Mouse (Mus musculus): ENCODE measurements around the gene Scarf1. TPM values are rescaled to one million over a fixed set of nuclear protein-coding genes. Genes with fewer than 3 reads are reported as not detected.
"Not testable (repeated sequence)": the region's sequence is repeated elsewhere in the genome, so short reads cannot be mapped to it uniquely, and the experiment has no call there.

Scarf1 gene
- polyA plus RNA-seq, 1 experiment = 3.4 TPM

DNA sequence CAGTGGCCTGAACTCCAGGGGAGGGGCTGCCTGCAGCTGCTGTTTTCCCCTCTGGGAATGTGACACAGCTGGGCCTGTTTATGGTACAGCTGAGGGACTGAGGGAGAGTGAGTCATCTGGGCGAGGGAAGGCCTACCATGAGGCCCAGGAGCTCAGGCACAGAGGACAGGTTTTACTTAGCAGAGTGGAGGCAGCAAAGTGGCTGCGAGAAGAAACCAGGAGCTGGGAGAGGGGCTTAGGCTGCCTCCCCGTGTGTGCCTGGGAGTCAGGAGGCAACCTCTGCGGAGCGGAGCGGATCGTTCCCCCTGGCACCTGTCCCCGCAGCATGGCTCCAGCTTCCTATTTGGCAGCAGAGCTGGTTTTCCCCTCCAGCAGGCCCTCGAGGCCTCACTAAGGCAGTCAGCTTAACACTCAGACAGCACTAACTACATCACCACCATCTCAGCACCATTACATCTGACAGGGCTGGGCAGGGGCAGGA lies 38.7 kb downstream of the Scarf1 start:
- Histone ChIP-seq H3K4me3 (replicated peaks; ENCODE audit: insufficient read depth, low read depth, low read length) (no peak overlapping the region), H3K4me1 (ENCODE audit: control insufficient read depth, insufficient read depth, low read length) (peaks cover 40% of the 10 kb centered on the region), H3K27me3 (ENCODE audit: control insufficient read depth, insufficient read depth, low read length) (no peaks in the 10 kb centered on the region), H3K27ac (ENCODE audit: insufficient read depth, low read length) (peak overlapping the region; percentile 70)
- WGBS = 6% methylated on average over 9 of the region's 9 CpGs
- TF ChIP-seq CTCF (IDR thresholded peaks at IDR 0.05; ENCODE audit: borderline replicate concordance, insufficient read depth, low read depth, low read length) (no peak), POLR2A (IDR thresholded peaks at IDR 0.05; ENCODE audit: borderline replicate concordance, insufficient read depth, low read length) (no peak)
- DNase-seq = peak; percentile 87

DNA sequence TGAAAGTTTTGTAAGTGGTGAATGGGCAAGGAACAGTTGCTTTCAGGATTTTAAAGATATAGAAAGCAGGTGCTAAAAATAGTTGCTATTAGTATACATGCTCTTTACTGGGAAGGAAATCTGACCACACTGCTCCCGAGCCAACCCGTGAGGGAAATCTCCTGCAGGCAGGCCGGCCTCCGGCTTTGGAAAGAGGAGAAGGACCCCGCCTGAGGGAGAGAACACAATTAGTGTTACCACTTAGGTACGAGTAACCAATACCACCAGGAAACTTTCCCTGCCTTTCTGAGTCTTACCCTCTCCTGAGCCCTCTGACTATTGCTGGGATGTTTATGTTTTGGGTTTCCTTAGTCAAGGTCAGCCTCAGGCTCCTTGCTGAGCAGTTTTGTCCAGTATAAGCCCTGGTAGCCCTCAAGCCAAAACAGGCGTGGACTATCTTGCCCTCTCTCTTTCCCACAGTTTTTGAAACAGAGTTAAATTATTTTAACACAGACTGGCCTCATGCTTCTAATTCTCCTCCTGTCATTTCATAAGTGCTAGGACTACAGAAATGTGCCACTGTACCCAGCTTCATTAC lies 39.7 kb downstream of the Scarf1 start:
- H3K27me3 ChIP-seq (ENCODE audit: control insufficient read depth, insufficient read depth, low read length) = no peaks in the 10 kb centered on the region
- DNase-seq = no peak
- 40% methylated on average over 7 of the region's 7 CpGs for WGBS
- no peak overlapping the region for H3K4me3 ChIP-seq (replicated peaks; ENCODE audit: insufficient read depth, low read depth, low read length)
- TF ChIP-seq CTCF (IDR thresholded peaks at IDR 0.05; ENCODE audit: borderline replicate concordance, insufficient read depth, low read depth, low read length) (no peak), POLR2A (IDR thresholded peaks at IDR 0.05; ENCODE audit: borderline replicate concordance, insufficient read depth, low read length) (no peak)
- peaks cover 40% of the 10 kb centered on the region for H3K4me1 ChIP-seq (ENCODE audit: control insufficient read depth, insufficient read depth, low read length)
- H3K27ac ChIP-seq (ENCODE audit: insufficient read depth, low read length) = peak overlapping the region; percentile 59; the same call in 1 of the 2 replicates

- H3K4me1 ChIP-seq (ENCODE audit: control insufficient read depth, insufficient read depth, low read length) = peaks cover 24% of the 10 kb centered on the region
- 90% methylated on average over 6 of the region's 6 CpGs for WGBS
- not testable (repeated sequence) for H3K27ac ChIP-seq (ENCODE audit: insufficient read depth, low read length); H3K27me3 ChIP-seq (ENCODE audit: control insufficient read depth, insufficient read depth, low read length); DNase-seq; H3K4me3 ChIP-seq (replicated peaks; ENCODE audit: insufficient read depth, low read depth, low read length)
Observed at GRCm38 (mm10) chr11:75556006-75556405, 42.7 kb downstream of the Scarf1 start.

DNA sequence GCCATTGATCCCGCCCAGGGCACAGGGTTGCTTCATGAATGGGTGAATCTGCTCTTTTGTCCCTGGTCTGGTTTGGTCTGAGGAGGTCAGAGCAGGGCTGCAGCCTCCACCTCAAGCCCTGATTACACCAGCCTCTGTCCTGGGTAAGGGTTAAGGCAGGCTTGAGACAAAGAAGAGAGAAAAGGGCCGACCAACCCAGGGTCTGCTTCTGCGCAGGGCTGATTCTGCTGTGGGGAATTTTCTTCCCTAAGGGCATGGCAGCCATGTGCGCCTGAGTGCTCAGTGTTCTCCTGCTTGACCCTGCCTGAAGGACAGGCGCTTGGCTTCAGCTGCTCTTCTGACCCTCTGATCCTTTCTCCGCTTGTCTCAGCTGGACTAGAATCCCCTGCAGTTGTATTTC lies 43.8 kb downstream of the Scarf1 start:
- H3K4me3 ChIP-seq (replicated peaks; ENCODE audit: insufficient read depth, low read depth, low read length) = no peak overlapping the region

DNA sequence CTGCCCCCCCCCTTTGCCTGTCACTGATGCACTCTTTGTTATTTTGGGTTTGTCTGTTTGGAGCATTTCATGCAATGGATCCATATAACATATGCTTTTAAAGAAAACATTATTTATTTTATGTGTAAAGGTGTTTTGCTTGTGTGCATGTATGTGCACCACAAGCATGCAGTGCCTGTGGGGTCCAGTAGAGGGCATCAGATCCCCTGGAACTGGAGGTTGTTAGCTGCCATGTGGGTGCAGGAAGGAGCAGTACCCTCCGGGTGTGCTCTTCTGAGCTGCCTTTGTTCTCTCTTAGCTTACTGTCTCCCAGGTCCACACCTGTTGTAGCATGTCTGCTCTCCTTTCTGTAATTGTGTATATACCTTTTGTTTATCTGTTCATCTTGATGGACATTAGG lies 44.8 kb downstream of the Scarf1 start:
- no peak overlapping the region for H3K4me3 ChIP-seq (replicated peaks; ENCODE audit: insufficient read depth, low read depth, low read length)
- peak in 1 of 2 experiments; percentile 23 for DNase-seq
- TF ChIP-seq POLR2A (IDR thresholded peaks at IDR 0.05; ENCODE audit: borderline replicate concordance, insufficient read depth, low read length) (no peak), CTCF (IDR thresholded peaks at IDR 0.05; ENCODE audit: borderline replicate concordance, insufficient read depth, low read depth, low read length) (peak; percentile 46; the same call in 1 of the 2 replicates)
- no peak overlapping the region for H3K27ac ChIP-seq (ENCODE audit: insufficient read depth, low read length)
- no peaks in the 10 kb centered on the region for H3K27me3 ChIP-seq (ENCODE audit: control insufficient read depth, insufficient read depth, low read length)
- WGBS = 93% methylated on average over 1 of the region's 1 CpGs
- peaks cover 20% of the 10 kb centered on the region for H3K4me1 ChIP-seq (ENCODE audit: control insufficient read depth, insufficient read depth, low read length)

More for the DNA sequence above, 43.8 kb downstream of the Scarf1 start:
- TF ChIP-seq POLR2A (IDR thresholded peaks at IDR 0.05; ENCODE audit: borderline replicate concordance, insufficient read depth, low read length) = no peak
- TF ChIP-seq CTCF (IDR thresholded peaks at IDR 0.05; ENCODE audit: borderline replicate concordance, insufficient read depth, low read depth, low read length) = no peak
- H3K27me3 ChIP-seq (ENCODE audit: control insufficient read depth, insufficient read depth, low read length) = no peaks in the 10 kb centered on the region
- peaks cover 20% of the 10 kb centered on the region for H3K4me1 ChIP-seq (ENCODE audit: control insufficient read depth, insufficient read depth, low read length)
- no peak overlapping the region for H3K27ac ChIP-seq (ENCODE audit: insufficient read depth, low read length)
- WGBS = 89% methylated on average over 6 of the region's 6 CpGs
- no peak for DNase-seq

DNA sequence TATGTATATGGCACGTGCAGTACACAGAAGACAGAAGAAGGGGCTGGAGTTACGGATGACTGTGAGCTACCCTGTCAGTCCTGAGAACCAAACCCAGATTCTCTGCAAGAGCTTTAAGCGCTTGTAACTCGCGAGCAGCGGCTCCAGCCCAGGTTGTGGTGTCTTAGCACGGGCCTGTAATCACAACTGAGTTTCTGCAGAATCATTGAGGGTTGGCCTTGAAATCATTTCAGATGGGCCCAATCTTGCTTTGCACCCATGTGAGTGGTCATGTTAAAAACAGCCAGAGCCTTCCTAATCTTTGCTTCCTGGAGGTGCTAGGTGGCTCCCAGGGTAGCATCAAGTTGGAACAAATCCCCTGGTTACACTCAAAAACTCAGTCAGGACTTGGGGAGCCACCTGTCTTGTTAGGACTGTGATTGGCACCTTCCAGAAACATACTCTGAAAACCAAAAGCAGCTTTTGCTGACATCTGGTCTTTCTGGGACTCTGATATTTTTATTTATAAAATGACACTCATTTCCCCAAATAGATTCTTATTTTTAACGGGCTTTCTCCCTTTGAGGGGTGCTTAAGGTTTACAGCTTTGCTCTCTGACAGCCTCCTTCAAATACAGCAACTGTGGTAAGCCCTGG lies 46.6 kb downstream of the Scarf1 start:
- DNase-seq = peak in 1 of 2 experiments; percentile 8
- no peaks in the 10 kb centered on the region for H3K27me3 ChIP-seq (ENCODE audit: control insufficient read depth, insufficient read depth, low read length)
- peaks cover 34% of the 10 kb centered on the region for H3K4me1 ChIP-seq (ENCODE audit: control insufficient read depth, insufficient read depth, low read length)
- H3K4me3 ChIP-seq (replicated peaks; ENCODE audit: insufficient read depth, low read depth, low read length) = no peak overlapping the region
- 83% methylated on average over 8 of the region's 8 CpGs for WGBS
- TF ChIP-seq CTCF (IDR thresholded peaks at IDR 0.05; ENCODE audit: borderline replicate concordance, insufficient read depth, low read depth, low read length) (no peak), POLR2A (IDR thresholded peaks at IDR 0.05; ENCODE audit: borderline replicate concordance, insufficient read depth, low read length) (no peak)
- H3K27ac ChIP-seq (ENCODE audit: insufficient read depth, low read length) = no peak overlapping the region

DNA sequence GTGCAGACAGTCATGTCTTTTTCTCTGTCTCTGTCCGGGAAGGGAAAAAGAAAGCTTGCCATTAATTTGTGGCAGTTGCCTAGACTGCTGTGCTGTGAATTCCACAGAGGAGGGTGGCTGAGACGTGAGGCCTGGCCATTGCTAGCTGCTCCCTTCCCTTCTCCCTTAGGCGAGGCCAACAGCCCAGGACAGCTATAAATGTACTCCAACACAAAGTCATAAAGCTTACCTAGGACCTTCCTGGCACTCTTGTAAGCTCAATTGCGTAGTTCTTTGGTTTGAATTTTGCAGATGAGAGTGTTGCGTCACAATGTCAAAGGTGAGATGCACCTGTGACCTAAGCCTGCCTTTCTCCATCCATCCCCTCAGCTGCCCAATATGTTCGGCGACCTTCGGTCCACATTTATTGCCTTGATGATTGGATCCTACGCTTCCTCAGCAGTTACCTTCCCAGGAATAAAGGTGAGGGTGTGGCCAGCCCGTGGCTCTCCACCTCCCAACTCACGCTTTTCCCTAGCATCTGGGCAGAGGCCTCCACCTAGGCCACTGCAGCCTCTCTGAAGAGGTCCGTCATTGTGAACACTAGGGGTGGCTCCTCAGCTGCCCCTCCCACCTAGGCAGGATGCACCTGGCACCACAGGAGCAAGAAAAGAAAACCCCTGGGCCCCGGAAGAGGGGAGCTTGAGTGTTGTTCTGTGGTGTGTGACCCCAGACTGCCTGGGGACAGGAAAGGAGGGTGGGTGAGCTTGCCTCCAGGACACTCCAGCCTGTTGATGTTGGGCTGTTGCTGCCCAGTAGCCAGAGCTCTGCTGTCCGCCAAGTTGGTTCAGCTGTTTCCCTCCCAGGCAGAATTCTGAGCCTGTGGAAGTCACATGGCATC lies 47.4 kb downstream of the Scarf1 start:
- no peak overlapping the region for H3K27ac ChIP-seq (ENCODE audit: insufficient read depth, low read length)

More for the DNA sequence above, 47.4 kb downstream of the Scarf1 start:
- TF ChIP-seq POLR2A (IDR thresholded peaks at IDR 0.05; ENCODE audit: borderline replicate concordance, insufficient read depth, low read length) (no peak), CTCF (IDR thresholded peaks at IDR 0.05; ENCODE audit: borderline replicate concordance, insufficient read depth, low read depth, low read length) (no peak)
- H3K4me1 ChIP-seq (ENCODE audit: control insufficient read depth, insufficient read depth, low read length) = peaks cover 40% of the 10 kb centered on the region
- no peak overlapping the region for H3K4me3 ChIP-seq (replicated peaks; ENCODE audit: insufficient read depth, low read depth, low read length)
- WGBS = 81% methylated on average over 14 of the region's 14 CpGs
- DNase-seq = peak in 1 of 2 experiments; percentile 11
- H3K27me3 ChIP-seq (ENCODE audit: control insufficient read depth, insufficient read depth, low read length) = no peaks in the 10 kb centered on the region

Measured in cerebellum, adult 2 months (tissue).